Mouse (Mus musculus) cerebellum, adult 11-12 months (tissue): ENCODE data around the gene Pdgfb.

ENCODE experiments used
- DNase-seq: peaks from one replicate; pipeline ENCODE4 v3.0.0; 2022

The Pdgfb gene

GRCm38 (mm10) chr15:80031133-80031532, 16.4 kb upstream of the Pdgfb start:
- no peak for DNase-seq

DNA sequence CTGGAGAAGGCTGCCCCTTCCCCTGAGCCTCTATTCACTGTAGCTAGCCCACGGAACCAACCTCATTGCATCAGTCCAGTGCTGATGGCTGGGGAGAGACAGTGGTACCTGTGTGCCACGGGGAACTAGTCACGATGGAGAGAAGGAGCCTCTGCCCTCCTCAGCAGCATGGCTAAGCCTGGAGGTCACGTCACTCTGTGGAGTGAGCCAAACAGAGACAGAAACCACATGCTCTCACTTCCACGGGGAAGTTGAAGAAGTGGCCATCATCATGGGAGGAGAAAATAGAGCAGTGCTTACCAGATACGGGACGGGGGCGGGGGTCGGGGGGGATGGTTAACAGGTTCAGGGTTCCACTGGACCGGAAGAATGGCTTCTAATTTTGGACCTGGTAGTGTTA, 15.6 kb upstream of the Pdgfb start:
- DNase-seq = no peak

DNA sequence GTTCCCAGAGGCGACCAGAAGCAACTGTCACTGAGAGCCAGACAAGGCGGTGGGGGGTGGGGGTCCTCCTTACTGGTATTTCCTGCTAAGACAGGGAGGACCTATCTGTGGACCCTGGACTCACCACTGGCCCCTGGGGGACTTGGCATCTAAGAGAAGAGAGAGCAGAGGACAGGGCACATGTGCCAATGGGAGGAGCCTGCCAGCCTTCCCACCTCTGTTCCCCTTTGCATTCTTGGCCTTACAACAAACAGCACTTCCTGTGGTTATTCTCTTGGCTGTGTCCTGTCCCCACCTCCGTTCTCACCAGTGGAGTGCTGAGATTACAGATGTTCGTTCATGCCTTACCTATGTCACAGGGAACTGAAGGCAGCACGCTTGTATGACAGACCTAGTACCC, 14.1 kb upstream of the Pdgfb start:
- DNase-seq = no peak

DNA sequence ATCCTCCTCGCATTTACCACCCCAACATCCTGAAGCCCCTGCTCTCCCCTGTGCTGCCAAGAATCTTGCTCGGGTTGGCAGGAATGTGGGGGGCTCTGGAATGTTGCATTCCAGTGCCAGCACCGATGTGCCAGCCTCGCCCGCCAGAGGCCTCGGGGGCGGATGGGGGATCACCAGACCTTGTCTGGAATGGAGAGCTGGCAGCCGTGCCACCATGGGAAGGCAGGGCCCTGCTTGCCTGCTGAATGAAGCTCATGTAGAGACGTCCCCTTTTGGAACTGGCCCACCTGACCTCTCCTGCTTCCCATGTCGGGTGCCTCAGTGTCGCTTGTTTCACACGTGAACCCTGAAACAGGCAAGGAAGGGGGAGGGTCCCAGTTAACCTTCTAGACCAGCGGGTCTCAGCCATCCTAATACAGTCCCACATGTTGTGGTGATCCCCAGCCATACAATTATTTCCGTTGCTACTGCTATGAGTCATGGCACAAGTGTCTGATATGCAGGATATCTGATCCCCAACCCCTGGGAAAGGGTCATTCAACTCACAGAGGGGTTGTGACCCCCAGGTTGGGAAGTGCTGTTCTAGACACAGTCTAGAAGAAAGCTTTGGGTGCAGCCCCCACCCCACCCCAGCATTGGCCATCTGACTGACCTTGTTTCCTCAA, 12.0 kb upstream of the Pdgfb start:
- DNase-seq = no peak

DNA sequence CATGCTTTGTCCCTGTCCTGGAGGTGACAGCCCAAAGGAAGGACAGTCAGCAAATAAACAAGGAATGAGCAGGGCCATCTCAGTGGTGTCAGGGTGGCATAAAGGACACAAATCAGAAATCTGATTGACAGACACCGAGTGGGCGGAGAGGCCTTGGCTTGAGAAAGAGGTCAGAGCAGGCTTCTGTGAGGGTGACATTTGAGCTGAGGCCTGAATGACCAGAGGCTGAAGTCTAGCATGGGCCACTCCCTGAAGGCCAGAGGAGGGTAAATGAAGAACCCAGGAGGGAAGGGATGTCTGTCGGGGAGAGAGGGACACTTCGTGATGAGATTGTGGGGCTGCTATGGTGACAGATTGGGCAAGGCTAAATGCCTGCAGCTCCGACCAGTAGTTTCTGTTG, 11.3 kb upstream of the Pdgfb start:
- DNase-seq = no peak

GRCm38 (mm10) chr15:80025615-80026014, 10.8 kb upstream of the Pdgfb start:
- no peak for DNase-seq

- DNase-seq = no peak
Measured at GRCm38 (mm10) chr15:80024331-80025313, 9.8 kb upstream of the Pdgfb start.

DNA sequence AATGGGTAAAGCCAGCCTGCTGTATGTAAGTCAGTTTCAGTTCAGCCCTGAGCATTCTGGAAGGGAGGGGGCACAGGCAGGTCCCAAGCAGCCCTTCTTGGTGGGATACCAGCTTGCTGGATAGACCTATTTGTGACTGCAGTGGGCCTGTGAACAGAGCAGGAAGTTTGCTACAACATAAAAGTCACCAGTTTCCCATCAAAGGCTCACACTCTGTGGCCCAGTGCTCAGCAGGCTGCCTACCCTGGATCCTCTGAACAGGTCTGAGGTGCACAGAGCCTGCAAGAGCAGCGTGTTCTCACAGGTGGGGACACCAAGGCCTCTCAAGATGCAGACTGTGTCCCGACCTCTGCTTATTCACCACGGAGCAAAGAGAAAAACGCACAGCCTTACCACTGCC, 5.7 kb upstream of the Pdgfb start:
- no peak for DNase-seq

- no peak for DNase-seq
Measured at GRCm38 (mm10) chr15:80019625-80020024, 4.8 kb upstream of the Pdgfb start.

- no peak for DNase-seq
Measured at GRCm38 (mm10) chr15:80019220-80019619, 4.4 kb upstream of the Pdgfb start.

GRCm38 (mm10) chr15:80016563-80017301, 2.0 kb upstream of the Pdgfb start:
- no peak for DNase-seq

DNA sequence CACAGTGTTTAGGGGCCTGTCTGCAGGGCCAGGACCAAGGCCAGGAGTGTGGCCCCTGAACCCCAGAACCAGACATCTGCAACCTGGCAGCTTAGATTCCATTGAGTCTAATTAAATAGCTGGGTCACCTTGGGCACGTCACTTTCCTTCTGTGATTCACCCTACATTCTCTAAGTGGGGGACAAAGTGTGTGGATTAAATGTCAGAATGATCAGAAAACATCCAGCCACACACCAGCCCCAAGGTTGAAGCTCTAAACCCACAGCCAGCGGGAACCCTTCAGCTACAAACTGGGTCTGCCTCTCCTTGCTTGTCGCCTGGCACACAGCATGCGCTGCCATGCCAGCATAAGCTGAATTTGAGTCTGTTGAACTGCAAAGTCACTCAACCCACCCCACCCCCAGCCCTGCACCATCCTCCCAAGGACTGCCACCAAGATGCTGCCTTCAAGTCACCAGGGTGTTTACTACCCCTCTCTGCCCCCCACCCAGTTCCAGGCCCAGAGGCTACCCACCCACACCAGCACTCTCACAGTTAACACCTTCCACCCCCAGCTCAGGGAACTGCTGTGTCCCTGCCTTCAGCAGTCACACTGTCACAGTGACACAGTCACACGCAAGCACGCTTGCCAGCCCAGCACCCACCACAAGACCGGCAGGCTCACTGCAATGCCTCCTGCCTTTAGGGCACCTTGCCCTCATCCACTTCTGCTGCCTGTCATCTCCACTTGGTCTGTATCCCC, 605 bp upstream of the Pdgfb start:
- peak; percentile 33 for DNase-seq

GRCm38 (mm10) chr15:80014031-80014320, 801 bp downstream of the Pdgfb start:
- no peak for DNase-seq

DNA sequence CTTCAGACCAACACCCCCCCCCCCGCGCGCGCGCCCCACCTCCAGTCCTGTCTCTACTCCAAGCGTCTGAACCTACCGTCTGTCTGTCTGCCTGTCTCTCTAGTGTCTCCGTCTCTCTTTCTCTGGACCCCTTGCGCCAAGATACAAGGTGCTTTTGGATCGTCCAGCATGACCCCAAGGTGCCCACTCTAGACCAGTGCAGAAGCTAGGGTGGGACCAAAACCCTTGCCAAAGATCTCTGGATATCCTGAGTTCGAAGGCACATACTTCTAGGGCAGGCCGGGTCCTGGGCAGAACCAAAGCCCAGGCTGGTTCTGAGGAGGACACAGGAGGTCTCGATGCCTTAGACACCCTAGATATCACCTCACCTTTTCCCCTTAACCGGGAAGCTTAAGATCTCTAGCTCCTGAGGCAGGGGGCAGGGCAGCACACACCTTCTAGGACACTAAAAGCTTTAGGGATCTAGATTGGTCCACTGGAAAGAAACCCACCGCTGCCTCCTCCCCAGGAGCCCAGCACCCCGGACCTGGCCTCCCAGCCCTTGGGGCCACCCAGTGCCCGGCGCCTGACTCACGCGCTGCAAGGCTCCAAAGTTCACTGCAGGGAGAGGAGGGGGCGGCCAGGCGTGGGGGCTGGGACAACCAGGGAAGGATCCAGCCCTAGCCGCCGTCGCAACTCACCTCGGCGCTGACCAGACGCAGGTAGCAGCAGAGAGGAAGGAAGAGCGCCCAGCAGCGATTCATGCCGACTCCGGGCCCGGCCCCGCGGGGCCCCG, 1.3 kb downstream of the Pdgfb start:
- peak; percentile 40 for DNase-seq

DNA sequence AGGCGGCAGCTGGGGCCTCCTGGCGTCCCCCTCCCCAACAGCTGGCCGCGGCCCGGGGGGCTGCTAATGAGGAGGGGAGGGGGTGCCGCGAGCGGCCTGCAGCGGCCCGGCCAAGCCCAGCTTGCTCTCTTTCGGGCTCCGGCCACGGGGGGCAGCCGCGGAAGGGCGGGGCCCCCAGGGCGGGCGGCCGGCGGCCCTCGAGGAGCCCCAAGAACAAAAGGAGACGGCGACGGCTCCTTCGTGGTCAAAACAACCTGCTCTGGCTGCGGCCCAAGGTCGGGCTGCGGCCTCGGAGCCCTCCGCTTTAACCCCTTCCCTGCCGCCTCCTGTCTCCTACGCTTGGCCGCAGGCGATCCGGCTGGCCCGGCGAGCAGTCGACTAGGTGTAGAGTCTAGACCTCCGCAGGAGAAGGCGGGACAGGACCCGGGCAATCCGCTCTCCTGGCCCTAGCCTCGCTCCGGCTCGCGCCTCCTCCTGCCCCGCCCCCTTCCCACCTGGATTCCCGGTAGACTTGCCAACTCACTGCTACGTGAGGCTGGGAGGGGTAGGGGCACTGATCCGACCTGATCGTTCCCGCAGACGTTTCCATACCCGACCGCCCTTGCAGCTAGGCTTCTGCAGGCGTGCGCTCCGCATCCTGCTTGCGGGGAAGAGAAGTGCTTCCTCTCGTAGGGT, 2.1 kb downstream of the Pdgfb start:
- DNase-seq = peak; percentile 89

DNA sequence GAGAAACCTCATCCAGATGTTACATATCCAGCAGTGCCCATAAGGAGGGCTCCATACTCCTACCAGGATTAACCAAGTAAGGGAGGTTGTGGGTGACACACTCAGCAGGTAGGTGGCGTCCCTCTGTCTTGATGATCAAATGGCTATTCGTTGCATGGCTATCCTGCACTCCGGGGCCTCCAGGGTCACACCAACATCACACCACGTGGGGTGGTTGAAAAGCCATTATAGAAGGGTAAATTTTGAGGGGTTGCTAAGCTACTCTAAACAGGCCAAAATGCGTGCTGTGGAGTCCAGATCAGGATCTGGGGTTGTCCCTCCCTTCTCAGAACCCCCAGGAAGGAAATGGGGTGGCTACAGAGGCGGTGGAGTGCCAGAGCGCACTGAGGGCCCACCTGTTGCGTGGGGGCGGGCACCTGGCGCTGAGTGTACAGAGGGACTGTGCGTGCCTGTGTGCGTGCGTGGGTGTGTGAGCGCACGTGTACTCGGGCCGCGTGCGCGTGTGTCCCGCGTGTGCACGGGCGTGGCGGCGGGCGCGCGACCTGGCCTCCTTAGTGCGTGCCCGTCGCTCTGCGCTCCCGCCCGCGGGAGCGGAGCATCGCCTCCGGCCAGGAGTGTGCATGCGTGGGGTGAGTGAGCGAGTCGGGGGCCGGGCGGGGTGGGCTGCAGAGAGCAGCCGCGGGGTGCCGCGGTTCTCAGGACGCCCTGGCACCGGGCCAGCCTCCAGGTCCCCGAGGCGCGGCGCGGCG, 2.8 kb downstream of the Pdgfb start:
- peak; percentile 95 for DNase-seq

GRCm38 (mm10) chr15:80011194-80011593, 3.6 kb downstream of the Pdgfb start:
- DNase-seq = peak; percentile 47

DNA sequence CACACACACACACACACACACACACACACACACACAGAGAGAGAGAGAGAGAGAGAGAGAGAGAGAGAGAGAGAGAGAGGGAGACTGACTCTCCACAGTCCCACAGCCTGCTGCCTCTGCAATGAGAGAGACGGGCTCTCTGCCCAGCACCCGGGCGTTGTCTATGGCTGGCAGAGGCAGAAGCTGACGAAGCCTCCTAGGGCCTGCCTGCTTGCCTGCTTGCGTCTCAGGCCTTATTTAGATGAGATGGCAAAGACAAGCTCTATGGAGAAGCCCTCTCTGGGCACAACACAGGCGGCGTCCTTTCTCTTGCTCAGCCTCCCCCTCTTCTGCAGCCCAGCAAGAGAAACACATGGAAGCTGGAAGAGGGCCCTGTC, 4.6 kb downstream of the Pdgfb start:
- DNase-seq = no peak

DNA sequence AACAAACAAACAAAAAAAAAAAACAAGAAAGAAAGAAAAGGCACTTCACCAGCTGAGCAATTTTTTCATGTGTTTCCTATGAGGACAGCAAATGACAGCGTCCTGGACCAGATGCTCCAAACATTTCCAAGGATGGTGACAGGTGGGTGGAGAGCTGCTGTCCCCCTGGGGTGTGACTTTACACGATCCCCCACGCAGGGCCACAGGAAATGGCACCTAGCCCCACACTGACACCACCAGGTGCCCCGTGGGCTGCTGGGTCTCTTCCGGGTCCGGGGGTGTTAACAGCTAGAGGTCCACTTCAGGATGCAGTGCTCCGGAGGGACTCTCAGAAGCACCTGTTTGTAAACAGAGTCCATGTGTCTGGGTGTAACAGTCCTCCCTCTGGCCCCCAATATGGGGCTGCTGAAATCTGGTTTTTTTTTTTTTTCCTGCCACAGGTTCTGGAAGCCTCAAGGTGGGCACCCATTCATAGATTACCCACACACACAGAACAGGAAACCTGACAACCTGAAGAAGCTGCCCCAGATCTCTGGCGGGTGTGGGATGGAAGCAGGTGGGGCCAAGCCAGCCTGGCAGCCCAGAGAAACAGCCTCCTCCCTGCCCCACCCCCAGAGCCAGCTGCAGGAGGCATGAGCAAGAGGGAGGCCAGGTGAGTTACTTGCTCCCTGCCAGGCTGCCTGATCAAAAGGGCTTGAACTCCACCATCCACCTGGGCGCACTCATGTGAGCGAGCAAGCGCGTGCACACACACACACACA, 5.2 kb downstream of the Pdgfb start:
- DNase-seq = peak; percentile 39

GRCm38 (mm10) chr15:80008461-80008860, 6.3 kb downstream of the Pdgfb start:
- no peak for DNase-seq
